Mouse (Mus musculus): ENCODE measurements at regions not wholly inside any gene's neighbourhood (a gene's known extent, or its start where the extent isn't known, plus 50 kb on each side); places are given as distances from the start of the nearest gene placed in this dataset.

GRCm38 (mm10) chr4:105916229-105916628 is 126.6 kb downstream of the Gm12728 start:
- no peak for TF ChIP-seq POLR2A (IDR thresholded peaks at IDR 0.05; ENCODE audit: borderline replicate concordance, control insufficient read depth, low read depth, low read length)
- TF ChIP-seq CTCF (IDR thresholded peaks at IDR 0.05; ENCODE audit: control insufficient read depth, insufficient read depth, low read length) = no peak
